Mouse (Mus musculus) testis, postnatal 14 days (tissue): ENCODE data around the gene Nup35.

Source experiments
- DNase-seq: peaks from one replicate; pipeline ENCODE4 v3.0.0; 2021; ENCODE audit warnings: low spot score

Gene Nup35

GRCm38 (mm10) chr2:80616854-80617737 lies at the start of gene Nup35, which contains the start of gene Dusp19:
Gene Nup35 (plus strand): TSS chr2:80617236.
Gene Dusp19 (plus strand): TSS chr2:80617045.
- DNase-seq = peak; percentile 90

DNA sequence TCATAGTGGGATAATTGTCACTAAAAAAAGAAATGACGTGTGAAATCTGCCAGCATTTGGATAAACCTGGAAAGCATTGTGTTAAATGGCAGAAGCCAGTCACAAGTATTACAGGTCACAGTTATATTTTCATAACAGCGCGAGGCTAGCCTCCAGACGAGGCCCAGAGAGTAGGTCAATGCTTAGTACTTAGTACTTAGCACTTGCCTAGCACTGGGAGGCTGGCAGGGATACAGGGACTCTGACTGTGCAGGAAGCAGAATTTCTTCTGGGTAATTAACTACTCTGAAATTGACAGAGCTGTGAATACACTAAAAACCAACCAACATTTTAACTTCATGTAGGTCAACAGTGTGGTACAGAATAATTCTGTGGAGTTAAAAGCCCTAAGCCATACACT lies 49.6 kb upstream of the Nup35 start:
- DNase-seq = no peak

DNA sequence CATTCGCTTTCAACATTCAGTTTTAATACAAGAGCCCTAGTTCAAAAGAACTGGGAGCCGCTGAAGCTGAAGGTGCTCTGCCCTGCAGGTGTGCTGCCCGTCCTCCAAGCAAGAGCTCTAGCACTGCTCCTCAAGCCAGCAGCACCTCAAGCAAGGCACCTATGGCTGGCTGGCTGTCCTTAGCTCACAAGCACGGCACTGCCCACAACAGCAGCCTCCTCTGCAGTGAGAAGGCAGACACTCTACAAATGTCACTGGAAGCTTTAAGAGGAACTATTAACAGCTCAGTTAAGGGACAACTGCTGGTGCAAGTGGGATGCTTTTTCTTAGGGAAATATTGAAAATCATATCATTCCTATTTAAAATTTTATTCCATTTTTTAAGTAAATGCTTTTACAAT lies 46.4 kb upstream of the Nup35 start:
- no peak for DNase-seq

GRCm38 (mm10) chr2:80577286-80577685 lies 39.8 kb upstream of the Nup35 start:
- no peak for DNase-seq

- no peak for DNase-seq
These were observed 37.7 kb upstream of the Nup35 start for GRCm38 (mm10) chr2:80579253-80579891.

DNA sequence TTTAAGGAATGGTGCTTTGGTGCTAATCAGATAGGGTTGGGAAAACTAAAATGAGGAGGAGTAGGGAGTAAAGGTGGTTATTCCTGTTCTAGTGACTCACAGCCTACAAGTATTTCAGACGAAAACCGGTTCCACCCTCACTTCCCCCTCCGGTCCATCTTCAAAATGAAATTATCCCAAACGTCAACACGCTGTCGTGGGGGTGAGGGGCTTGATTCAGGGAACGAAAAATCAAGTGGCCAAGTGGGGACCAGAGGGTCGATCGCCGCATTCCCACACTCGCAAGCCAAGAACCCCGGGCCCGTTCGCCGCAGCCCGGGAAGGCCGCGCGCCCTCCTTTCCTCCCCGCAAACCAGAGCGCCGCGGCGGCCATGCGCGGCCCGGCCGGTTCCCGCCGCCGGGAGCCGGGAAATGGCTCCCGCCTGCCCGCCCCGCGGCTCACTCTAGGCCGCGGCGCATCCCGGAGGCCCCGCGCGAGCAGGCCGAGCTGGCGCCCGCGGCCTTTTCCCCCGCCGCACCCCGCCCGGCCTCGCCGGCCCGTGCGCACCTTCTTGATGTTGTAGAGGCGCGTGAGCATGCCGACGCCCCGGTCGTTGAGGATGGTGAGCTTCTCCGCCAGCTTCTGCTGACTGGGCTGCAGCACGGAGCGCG lies 36.6 kb upstream of the Nup35 start:
- DNase-seq = no peak

- DNase-seq = peak; percentile 82
These were observed 35.9 kb upstream of the Nup35 start, which contains the start of gene Nckap1 for GRCm38 (mm10) chr2:80581043-80581711. Gene Nckap1 (minus strand): TSS chr2:80581380.

GRCm38 (mm10) chr2:80582356-80582755 lies 34.7 kb upstream of the Nup35 start:
- DNase-seq = no peak

- no peak for DNase-seq
These were observed 22.7 kb upstream of the Nup35 start for GRCm38 (mm10) chr2:80594215-80594918.

GRCm38 (mm10) chr2:80596960-80597359 lies 20.1 kb upstream of the Nup35 start:
- DNase-seq = no peak

GRCm38 (mm10) chr2:80599850-80600249 lies 17.2 kb upstream of the Nup35 start:
- DNase-seq = no peak

GRCm38 (mm10) chr2:80600611-80601010 lies 16.4 kb upstream of the Nup35 start:
- DNase-seq = no peak

DNA sequence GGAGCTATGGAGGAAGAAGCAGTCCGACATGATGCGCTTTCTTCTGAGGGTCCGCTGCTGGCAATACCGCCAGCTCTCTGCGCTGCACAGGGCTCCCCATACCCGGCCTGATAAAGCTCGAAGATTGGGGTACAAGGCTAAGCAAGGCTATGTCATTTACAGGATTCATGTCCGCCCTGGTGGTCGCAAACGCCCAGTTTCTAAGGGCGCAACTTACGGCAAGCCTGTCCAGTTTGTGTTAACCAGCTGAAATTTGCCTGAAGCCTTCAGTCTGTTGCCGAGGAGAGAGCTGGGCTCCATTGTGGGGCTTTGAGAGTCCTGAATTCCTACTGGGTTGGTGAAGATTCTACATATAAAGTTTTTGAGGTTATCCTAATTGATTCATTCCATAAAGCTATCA lies 14.3 kb upstream of the Nup35 start:
- no peak for DNase-seq

DNA sequence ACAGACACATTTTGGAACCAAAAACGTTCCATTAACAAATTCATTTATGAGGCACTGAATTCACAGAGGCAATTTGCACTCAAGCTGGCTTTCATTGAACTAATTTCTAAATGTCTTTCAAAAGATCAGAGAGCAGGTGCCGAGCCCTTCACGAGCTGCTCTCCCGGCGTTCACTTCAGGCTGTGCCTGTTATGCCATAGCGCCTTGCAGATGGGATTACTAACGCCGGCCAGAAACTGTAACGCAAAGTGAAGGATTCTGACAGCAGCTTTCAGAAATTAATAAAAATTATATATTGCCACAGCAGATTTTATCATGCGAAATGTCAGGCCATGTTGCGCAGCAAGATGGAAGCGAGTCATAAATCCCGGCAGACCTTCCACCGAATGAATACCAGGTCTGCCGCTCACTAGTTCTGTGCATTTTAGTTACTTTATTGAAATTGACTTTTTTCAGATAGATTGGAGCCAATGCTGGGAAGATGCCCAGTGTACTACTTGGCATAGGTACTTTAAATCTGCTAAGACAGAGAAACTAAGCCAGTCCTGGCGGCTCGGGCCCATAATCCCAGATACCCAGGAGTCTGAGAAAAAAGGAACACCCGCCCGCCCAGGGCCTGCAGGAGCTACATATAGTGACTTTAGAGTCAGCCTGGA lies 13.1 kb upstream of the Nup35 start:
- no peak for DNase-seq

GRCm38 (mm10) chr2:80612286-80612685 lies 4.8 kb upstream of the Nup35 start:
- no peak for DNase-seq

- no peak for DNase-seq
These were observed 4.2 kb upstream of the Nup35 start for GRCm38 (mm10) chr2:80612796-80613195.

GRCm38 (mm10) chr2:80618991-80619390 lies 2.0 kb downstream of the Nup35 start:
- no peak for DNase-seq

- DNase-seq = no peak
These were observed 4.9 kb downstream of the Nup35 start for GRCm38 (mm10) chr2:80621921-80622320.

DNA sequence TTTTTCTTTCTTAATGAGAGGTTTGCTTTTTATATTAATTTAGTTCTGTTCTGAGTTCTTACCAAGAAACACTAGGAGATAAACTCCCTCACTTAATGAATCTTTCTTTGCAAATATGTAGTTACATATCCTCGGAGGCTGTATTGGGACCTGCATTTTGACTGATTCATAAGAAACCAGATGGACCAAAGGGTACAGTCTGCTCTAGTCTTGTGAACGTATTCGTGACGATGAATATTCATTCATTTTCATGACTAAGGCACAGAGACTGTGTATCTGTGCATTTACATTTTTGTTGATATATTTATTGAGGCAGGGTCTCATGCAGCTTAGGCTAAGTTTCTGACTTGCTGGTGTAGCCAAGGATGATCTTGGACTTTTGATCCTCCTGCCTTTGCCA lies 7.5 kb downstream of the Nup35 start:
- no peak for DNase-seq

GRCm38 (mm10) chr2:80632336-80633026 lies 15.4 kb downstream of the Nup35 start:
- DNase-seq = no peak
